Mouse (Mus musculus) cerebellum, postnatal 4 days (tissue): ENCODE results near the gene Fate1.
A peak's percentile ranks its signal among the peaks of the same experiment; 100 is the strongest.
"Not testable (repeated sequence)": the region's sequence is repeated elsewhere in the genome, so short reads cannot be mapped to it uniquely, and the experiment has no call there.

Experiments
- DNase-seq, 2 experiments: peaks; one replicate each; pipeline ENCODE4 v3.0.0; 2022; ENCODE audit warnings: low spot score in 2 of 2, mixed read lengths in 1 of 2

Fate1 gene

GRCm38 (mm10) chrX:71972686-71973085, at the start of gene Fate1:
Gene Fate1, plus strand, starts transcription at chrX:71972986.
- no peak for DNase-seq

GRCm38 (mm10) chrX:71946631-71947030, 26.2 kb upstream of the Fate1 start:
- peak in 1 of 2 experiments; percentile 41 for DNase-seq

- DNase-seq: no peak
Measured at GRCm38 (mm10) chrX:71958366-71958765, 14.4 kb upstream of the Fate1 start.

GRCm38 (mm10) chrX:71962073-71963051, 10.4 kb upstream of the Fate1 start, which contains the start of gene Prrg3:
Gene Prrg3, plus strand, starts transcription at chrX:71962624.
- DNase-seq: peak; percentile 21 to 55

- no peak for DNase-seq
Measured at GRCm38 (mm10) chrX:71963275-71963912, 9.4 kb upstream of the Fate1 start.

- no peak for DNase-seq
Measured at GRCm38 (mm10) chrX:71968216-71968615, 4.6 kb upstream of the Fate1 start.

GRCm38 (mm10) chrX:71968816-71969215, 4.0 kb upstream of the Fate1 start:
- DNase-seq: no peak

GRCm38 (mm10) chrX:71971325-71971724, 1.5 kb upstream of the Fate1 start:
- no peak for DNase-seq

- DNase-seq: not testable (repeated sequence)
Measured at GRCm38 (mm10) chrX:71977681-71978080, 4.9 kb downstream of the Fate1 start.

GRCm38 (mm10) chrX:71980443-71980842, 7.7 kb downstream of the Fate1 start:
- no peak for DNase-seq

GRCm38 (mm10) chrX:71981322-71981721, 8.5 kb downstream of the Fate1 start:
- DNase-seq: no peak

- no peak for DNase-seq
Measured at GRCm38 (mm10) chrX:71983205-71983604, 10.4 kb downstream of the Fate1 start.

- DNase-seq: no peak
Measured at GRCm38 (mm10) chrX:71983775-71984174, 11.0 kb downstream of the Fate1 start.

- no peak for DNase-seq
Measured at GRCm38 (mm10) chrX:71991549-71991948, 18.8 kb downstream of the Fate1 start, which contains the start of gene Cnga2. Gene Cnga2, plus strand, starts transcription at chrX:71991849.

- DNase-seq: no peak
Measured at GRCm38 (mm10) chrX:71995972-71996371, 23.2 kb downstream of the Fate1 start.

- no peak for DNase-seq
Measured at GRCm38 (mm10) chrX:72009930-72010329, 37.1 kb downstream of the Fate1 start.

- DNase-seq: no peak
Measured at GRCm38 (mm10) chrX:72012236-72012635, 39.5 kb downstream of the Fate1 start.

- peak in 1 of 2 experiments; percentile 9 for DNase-seq
Measured at GRCm38 (mm10) chrX:72012804-72013203, 40.0 kb downstream of the Fate1 start.

- no peak for DNase-seq
Measured at GRCm38 (mm10) chrX:72022241-72022640, 49.5 kb downstream of the Fate1 start.

GRCm38 (mm10) chrX:72022750-72023398, 50.1 kb downstream of the Fate1 start:
- DNase-seq: peak; percentile 17 to 30

- no peak for DNase-seq
Measured at GRCm38 (mm10) chrX:72023542-72023941, 50.8 kb downstream of the Fate1 start.
